Comparison of ENCODE assay signal across 8 mouse cellular contexts in the genomic region with DNA sequence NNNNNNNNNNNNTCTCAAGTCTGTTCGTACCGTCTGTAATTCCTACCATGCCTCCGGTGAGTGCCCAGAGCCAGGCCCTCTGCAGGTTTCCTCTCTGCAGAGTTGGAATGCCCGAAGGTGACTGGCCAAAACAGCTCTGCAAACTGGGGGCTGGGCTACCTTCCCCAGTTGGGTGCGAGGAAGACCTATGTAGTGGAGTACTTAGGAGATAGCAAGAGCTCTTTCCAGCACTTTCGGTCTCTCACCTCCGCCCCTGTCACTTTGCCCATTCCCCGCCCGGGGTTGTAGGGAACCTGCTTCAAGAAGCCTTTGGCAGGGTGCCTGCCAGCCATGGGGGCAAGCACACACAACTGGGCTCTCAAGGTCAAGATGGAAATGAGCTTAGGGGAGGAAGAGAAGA. TPM values are rescaled to one million over a fixed set of nuclear protein-coding genes. Genes with fewer than 3 reads are reported as not detected.
DNase-seq lines count a peak whose midpoint lies in the region; ATAC-seq and TF ChIP-seq lines count a peak whose summit lies in the region.

No protein-coding gene starts in this region.

- H3K36me3 ChIP-seq in megakaryocyte, embryonic 14.5 days (replicated peaks; ENCODE audit: low read length): no peaks in the 10 kb centered on the region
- H3K36me3 ChIP-seq in heart, embryonic 16.5 days (ENCODE audit: control insufficient read depth, insufficient read depth): no peaks in the 10 kb centered on the region
- no peaks in the 10 kb centered on the region for H3K36me3 ChIP-seq in kidney, postnatal 0 days (ENCODE audit: insufficient read depth, low read length)
- no peaks in the 10 kb centered on the region for H3K36me3 ChIP-seq in midbrain, embryonic 10.5 days

- H3K27me3 ChIP-seq in megakaryocyte, embryonic 14.5 days (replicated peaks): peaks cover 46% of the 10 kb centered on the region
- H3K27me3 ChIP-seq in heart, embryonic 16.5 days (ENCODE audit: control insufficient read depth, insufficient read depth, low read length): peaks cover 5% of the 10 kb centered on the region
- H3K27me3 ChIP-seq in kidney, postnatal 0 days (ENCODE audit: insufficient read depth, low read length): 0 out of 2 replicates have a peak, but pooled peaks cover 5% of the 10 kb centered on the region
- H3K27me3 ChIP-seq in midbrain, embryonic 10.5 days (ENCODE audit: low read depth, poor library complexity, severe bottlenecking): peaks cover 92% of the 10 kb centered on the region

- peak overlapping the region; percentile 63 for H3K9ac ChIP-seq in heart, embryonic 16.5 days (ENCODE audit: low read length)
- no peak overlapping the region for H3K9ac ChIP-seq in kidney, postnatal 0 days (ENCODE audit: low read depth, low read length)

- H3K9me3 ChIP-seq in megakaryocyte, embryonic 14.5 days: no peaks in the 10 kb centered on the region
- no peaks in the 10 kb centered on the region for H3K9me3 ChIP-seq in heart, embryonic 16.5 days (replicated peaks; ENCODE audit: control insufficient read depth, low read length)
- no peaks in the 10 kb centered on the region for H3K9me3 ChIP-seq in kidney, postnatal 0 days (replicated peaks; ENCODE audit: low read length)
- no peaks in the 10 kb centered on the region for H3K9me3 ChIP-seq in midbrain, embryonic 10.5 days (replicated peaks)

- H3K4me1 ChIP-seq in megakaryocyte, embryonic 14.5 days: peaks cover 24% of the 10 kb centered on the region
- no peaks in the 10 kb centered on the region for H3K4me1 ChIP-seq in heart, embryonic 16.5 days (ENCODE audit: control insufficient read depth, insufficient read depth, low read length)
- H3K4me1 ChIP-seq in kidney, postnatal 0 days (replicated peaks; ENCODE audit: insufficient read depth, low read length): no peaks in the 10 kb centered on the region
- H3K4me1 ChIP-seq in midbrain, embryonic 10.5 days: peaks cover 17% of the 10 kb centered on the region

- DNase-seq in cerebellum, postnatal 14 days: peak; percentile 76 to 84
- DNase-seq in kidney, postnatal 0 days (ENCODE audit: low spot score): no peak
- DNase-seq in midbrain, embryonic 10.5 days (ENCODE audit: low spot score): peak; percentile 20
- no peak for DNase-seq in urinary bladder, adult 2 months (ENCODE audit: low spot score)

- 27% methylated on average over 9 of the region's 9 CpGs for WGBS in heart, embryonic 16.5 days
- 37% methylated on average over 9 of the region's 9 CpGs for WGBS in kidney, postnatal 0 days
- WGBS in midbrain, embryonic 10.5 days: 32% methylated on average over 9 of the region's 9 CpGs

- TF ChIP-seq CTCF in kidney, postnatal 0 days (IDR thresholded peaks at IDR 0.05; ENCODE audit: low read depth): no peak

- H3K27ac ChIP-seq in heart, embryonic 16.5 days (ENCODE audit: low read length): no peak overlapping the region; the same call in 1 of the 2 replicates
- no peak overlapping the region for H3K27ac ChIP-seq in kidney, postnatal 0 days
- H3K27ac ChIP-seq in midbrain, embryonic 10.5 days (replicated peaks): peak overlapping the region; percentile 77

- peak overlapping the region; percentile 71 for H3K4me2 ChIP-seq in heart, embryonic 16.5 days (ENCODE audit: low read depth, low read length)
- H3K4me2 ChIP-seq in kidney, postnatal 0 days (ENCODE audit: low read length): peak overlapping the region; percentile 60

- H3K4me3 ChIP-seq in megakaryocyte, embryonic 14.5 days (replicated peaks): peak overlapping the region; percentile 42
- peak overlapping the region; percentile 59 for H3K4me3 ChIP-seq in heart, embryonic 16.5 days (ENCODE audit: low read length)
- peak overlapping the region; percentile 36; the same call in 1 of the 2 replicates for H3K4me3 ChIP-seq in kidney, postnatal 0 days (replicated peaks; ENCODE audit: low read depth, low read length)
- peak overlapping the region; percentile 56 for H3K4me3 ChIP-seq in midbrain, embryonic 10.5 days

- no peak for ATAC-seq in megakaryocyte, adult 5-6 weeks (ENCODE audit: poor library complexity, severe bottlenecking)
- ATAC-seq in heart, embryonic 16.5 days (replicated peaks; ENCODE audit: extremely low read depth, insufficient read depth, low FRiP score): no peak
- no peak for ATAC-seq in kidney, postnatal 0 days (replicated peaks; ENCODE audit: low FRiP score, low read depth)
- ATAC-seq in erythroblast, adult 5-6 weeks (replicated peaks; ENCODE audit: low FRiP score, poor library complexity, severe bottlenecking): no peak

RNA-seq across cellular contexts. Expression of gene Tmem35a, which starts 1.3 kb away (rescaled TPM):
- polyA plus RNA-seq in megakaryocyte, embryonic 14.5 days (2012; ENCODE audit: insufficient read depth, low replicate concordance): not detected in 2 replicates
- total RNA-seq in megakaryocyte, adult 5-6 weeks (2015): not detected in 2 replicates
- not detected in 2 replicates for total RNA-seq in megakaryocyte, adult 5-6 weeks (2017)
- 23.7 and 24.3 TPM in 2 replicates for polyA plus RNA-seq in heart, embryonic 16.5 days (2015; fragmentation: Nextera tagmentation; extraction: Ambion mirVana)
- polyA plus RNA-seq in kidney, postnatal 0 days (2015; fragmentation: Nextera tagmentation; extraction: Ambion mirVana): 9.9 and 11.8 TPM in 2 replicates
- 10.7 and 18.4 TPM in 2 replicates for polyA plus RNA-seq in midbrain, embryonic 10.5 days (2016; fragmentation: Nextera tagmentation; extraction: Ambion mirVana)
- 0.61 and 0.83 TPM in 2 replicates for polyA plus RNA-seq in urinary bladder, adult 2 months (2012; rRNA removed)
- total RNA-seq in erythroblast, adult 5-6 weeks (2015; ENCODE audit: low replicate concordance): not detected in 2 replicates
- not detected in 2 replicates for total RNA-seq in erythroblast, adult 5-6 weeks (2017; ENCODE audit: low replicate concordance)

RNA-seq across cellular contexts. Expression of gene Cenpi, which starts 11.6 kb away (rescaled TPM):
- 0.15 TPM in 1 of 2 replicates, not detected in the other for polyA plus RNA-seq in megakaryocyte, embryonic 14.5 days (2012; ENCODE audit: insufficient read depth, low replicate concordance)
- total RNA-seq in megakaryocyte, adult 5-6 weeks (2015): 22.4 and 28.4 TPM in 2 replicates
- total RNA-seq in megakaryocyte, adult 5-6 weeks (2017): 26.9 and 27.1 TPM in 2 replicates
- polyA plus RNA-seq in heart, embryonic 16.5 days (2015; fragmentation: Nextera tagmentation; extraction: Ambion mirVana): 26.5 and 32.1 TPM in 2 replicates
- 12.4 and 15.9 TPM in 2 replicates for polyA plus RNA-seq in kidney, postnatal 0 days (2015; fragmentation: Nextera tagmentation; extraction: Ambion mirVana)
- polyA plus RNA-seq in midbrain, embryonic 10.5 days (2016; fragmentation: Nextera tagmentation; extraction: Ambion mirVana): 29.8 and 31.3 TPM in 2 replicates
- 0.87 and 0.93 TPM in 2 replicates for polyA plus RNA-seq in urinary bladder, adult 2 months (2012; rRNA removed)
- total RNA-seq in erythroblast, adult 5-6 weeks (2015; ENCODE audit: low replicate concordance): 15.6 and 15.9 TPM in 2 replicates
- total RNA-seq in erythroblast, adult 5-6 weeks (2017; ENCODE audit: low replicate concordance): 12.8 and 15.8 TPM in 2 replicates

RNA-seq across cellular contexts. Expression of gene Trmt2b, which starts 19.5 kb away (rescaled TPM):
- 0.51 and 0.58 TPM in 2 replicates for polyA plus RNA-seq in megakaryocyte, embryonic 14.5 days (2012; ENCODE audit: insufficient read depth, low replicate concordance)
- 24.5 and 25.8 TPM in 2 replicates for total RNA-seq in megakaryocyte, adult 5-6 weeks (2015)
- 22.5 and 23.1 TPM in 2 replicates for total RNA-seq in megakaryocyte, adult 5-6 weeks (2017)
- polyA plus RNA-seq in heart, embryonic 16.5 days (2015; fragmentation: Nextera tagmentation; extraction: Ambion mirVana): 44.1 and 46.3 TPM in 2 replicates
- polyA plus RNA-seq in kidney, postnatal 0 days (2015; fragmentation: Nextera tagmentation; extraction: Ambion mirVana): 16.6 and 17.3 TPM in 2 replicates
- polyA plus RNA-seq in midbrain, embryonic 10.5 days (2016; fragmentation: Nextera tagmentation; extraction: Ambion mirVana): 7.6 and 8.4 TPM in 2 replicates
- polyA plus RNA-seq in urinary bladder, adult 2 months (2012; rRNA removed): 23.1 and 24.3 TPM in 2 replicates
- total RNA-seq in erythroblast, adult 5-6 weeks (2015; ENCODE audit: low replicate concordance): 8.6 and 16.9 TPM in 2 replicates
- total RNA-seq in erythroblast, adult 5-6 weeks (2017; ENCODE audit: low replicate concordance): 6.6 and 8.2 TPM in 2 replicates

Comparison
In these comparisons a context has a peak if more than half of its experiments do, and no peak if none do; other contexts are left out.
1. DNase-seq: peak in cerebellum, postnatal 14 days (2 of 2) and midbrain, embryonic 10.5 days (single experiment); none in kidney, postnatal 0 days (single experiment) and urinary bladder, adult 2 months (single experiment).
2. Peak in every context shown above with its lines, with median percentiles within 50 percentile points of each other: H3K4me3 ChIP-seq.